Mouse (Mus musculus) forelimb bud, embryonic 11.5 days (tissue): ENCODE measurements around the gene Lrrc34.
A peak's percentile ranks its signal among the peaks of the same experiment; 100 is the strongest.

ENCODE experiments used
- DNase-seq: peaks from one replicate; pipeline ENCODE4 v3.0.0-alpha.2; 2012; ENCODE audit warnings: low read depth, low spot score

The Lrrc34 gene

DNA sequence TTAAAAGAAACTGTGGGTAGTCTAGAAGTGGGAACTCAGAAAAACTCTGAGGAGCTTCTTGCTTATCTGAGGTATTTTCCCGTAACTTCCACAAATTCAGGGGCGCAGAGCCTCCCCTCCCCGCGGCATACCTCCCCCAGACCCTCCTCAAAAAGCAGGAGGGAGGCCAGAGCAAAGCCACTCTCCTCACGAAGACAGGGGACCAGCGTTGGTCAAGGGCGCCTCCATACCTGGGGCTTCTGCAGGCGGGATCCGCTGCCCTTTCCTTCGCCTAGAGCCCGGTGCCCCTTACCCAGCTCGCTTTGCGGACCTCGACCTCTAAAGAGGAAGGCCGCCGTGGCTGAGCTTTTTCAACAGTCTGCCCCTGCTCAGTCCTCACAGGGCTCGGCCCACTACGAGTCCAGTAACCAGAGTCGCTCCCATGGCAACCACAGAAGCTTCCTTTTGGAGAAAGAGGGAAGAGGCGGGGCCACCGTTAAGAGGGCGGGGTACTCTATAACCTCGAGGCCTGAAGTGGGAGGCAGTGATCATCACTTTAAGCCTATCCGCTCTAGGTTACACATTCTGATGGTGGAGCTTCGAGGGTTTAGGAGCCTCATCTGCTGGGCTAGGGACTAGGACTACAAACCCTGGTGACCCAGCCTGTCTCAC, at the start of gene Lrrc34:
Gene Lrrc34, minus strand, starts transcription at position 430 of the 651 bp plus-strand sequence.
- DNase-seq, result peak; percentile 72

DNA sequence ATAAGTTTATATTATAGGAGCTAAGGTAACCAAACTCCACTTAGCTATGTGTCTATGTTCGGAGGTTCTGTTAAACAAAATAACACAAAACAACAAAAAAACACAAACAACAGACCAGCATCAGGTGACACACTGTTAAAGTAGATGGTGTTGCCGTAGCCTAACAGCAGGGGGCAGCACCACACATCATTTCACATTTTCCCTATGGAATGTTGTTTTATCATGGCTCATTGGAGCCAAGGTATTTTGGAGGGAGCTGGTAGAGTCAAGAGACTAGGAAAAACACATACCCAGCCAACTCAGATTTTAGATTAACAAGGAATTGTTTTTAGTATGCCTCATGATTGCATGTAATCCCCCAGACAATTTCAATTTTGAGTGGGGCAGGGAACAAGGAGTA, 48.7 kb upstream of the Lrrc34 start:
- peak; percentile 76 for DNase-seq

DNA sequence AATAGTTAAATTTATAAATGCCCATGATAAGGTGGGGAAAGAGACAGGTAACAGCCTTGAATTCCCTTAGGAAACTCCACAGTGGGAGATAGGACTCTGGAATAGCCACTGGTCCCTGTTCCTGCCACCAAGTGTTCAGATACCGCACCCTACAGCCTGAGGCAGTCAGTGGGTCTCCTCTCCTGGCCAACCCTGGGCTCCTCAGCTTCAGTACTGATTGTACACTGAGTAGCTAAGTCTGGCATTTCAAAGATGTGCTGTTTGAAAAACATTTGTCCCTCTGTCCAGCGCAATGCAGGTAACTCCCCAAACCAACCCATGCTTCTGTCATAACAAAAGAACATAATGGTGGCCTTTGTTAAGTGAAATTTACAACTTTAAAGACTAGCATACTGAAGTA, 48.0 kb upstream of the Lrrc34 start:
- DNase-seq, result no peak

DNA sequence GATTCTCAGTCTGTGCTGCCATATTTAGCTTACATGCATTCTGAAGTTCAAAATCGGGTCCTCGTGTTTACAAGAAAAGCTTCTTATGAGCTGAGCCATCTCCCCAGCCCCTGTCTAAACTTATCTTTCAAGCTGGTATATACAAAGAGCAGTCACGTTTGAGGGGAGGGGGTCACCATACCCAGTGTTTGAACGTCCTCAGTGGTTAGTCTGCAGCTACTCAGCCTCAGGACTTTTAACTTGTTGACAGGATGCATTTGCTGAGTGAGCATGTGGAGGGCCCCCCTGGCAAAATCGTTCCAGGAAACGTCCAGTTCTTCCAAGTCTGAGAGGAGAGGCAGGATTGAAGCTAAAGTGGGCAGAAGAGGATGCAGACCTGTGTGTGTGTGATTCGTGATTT, 43.3 kb upstream of the Lrrc34 start:
- DNase-seq, result no peak

DNA sequence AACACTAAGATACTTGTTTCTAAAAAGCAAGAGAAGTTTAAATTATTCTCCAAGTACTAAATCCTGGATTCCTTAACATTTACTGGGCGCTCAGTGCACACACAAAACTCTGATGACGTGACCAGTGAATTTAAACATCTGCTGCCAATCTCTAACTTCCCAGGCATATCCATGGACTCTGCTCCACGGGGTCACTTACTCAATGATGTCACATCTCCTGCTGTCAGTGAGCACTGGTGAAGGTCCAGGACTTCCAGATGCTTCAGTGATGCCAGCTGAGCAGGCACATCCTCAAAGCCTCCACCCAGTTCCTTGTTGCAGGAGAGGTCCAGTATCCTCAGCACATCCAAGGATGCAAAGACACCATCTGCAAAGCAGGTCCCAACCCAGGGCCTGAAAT, 39.5 kb upstream of the Lrrc34 start:
- DNase-seq, result no peak

DNA sequence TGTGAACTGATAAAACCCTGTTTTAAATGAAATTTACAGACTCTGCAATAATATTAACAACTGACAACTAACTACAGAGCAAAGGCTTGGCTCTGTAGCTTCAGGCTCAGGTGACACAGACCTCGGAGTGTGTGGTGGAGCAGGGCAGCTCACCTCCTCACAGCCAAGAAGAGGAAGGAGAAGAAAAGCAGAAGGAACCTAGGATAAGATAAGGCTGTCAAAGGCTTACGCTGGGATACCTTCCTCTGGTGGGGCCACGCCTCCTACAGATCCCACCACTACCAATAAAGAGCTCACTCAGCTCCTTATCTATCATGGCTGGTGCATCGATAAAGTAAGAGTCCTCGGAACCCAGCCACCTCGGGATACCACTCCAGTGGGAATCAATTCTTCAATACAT, 35.5 kb upstream of the Lrrc34 start:
- DNase-seq, result no peak

DNA sequence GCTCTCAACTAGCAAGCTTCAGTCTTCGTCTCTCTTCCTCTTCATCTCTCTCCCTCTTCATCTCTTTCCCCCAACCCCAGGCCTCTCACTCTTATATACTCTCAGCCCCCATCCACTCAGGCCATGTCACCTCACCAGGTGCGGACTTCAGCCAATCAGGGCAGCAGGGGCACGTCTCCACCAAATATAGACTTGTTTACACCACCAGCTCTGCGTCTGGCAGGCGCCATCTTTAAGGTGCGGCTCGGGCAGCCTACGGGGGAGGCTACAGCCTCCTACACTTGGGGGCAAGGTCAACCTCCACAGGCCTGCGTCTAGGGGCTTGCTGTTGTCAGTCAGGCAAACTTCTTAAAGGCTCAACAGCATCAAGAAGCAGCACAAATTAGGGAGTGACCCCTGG, 10.8 kb upstream of the Lrrc34 start:
- DNase-seq, result no peak

DNA sequence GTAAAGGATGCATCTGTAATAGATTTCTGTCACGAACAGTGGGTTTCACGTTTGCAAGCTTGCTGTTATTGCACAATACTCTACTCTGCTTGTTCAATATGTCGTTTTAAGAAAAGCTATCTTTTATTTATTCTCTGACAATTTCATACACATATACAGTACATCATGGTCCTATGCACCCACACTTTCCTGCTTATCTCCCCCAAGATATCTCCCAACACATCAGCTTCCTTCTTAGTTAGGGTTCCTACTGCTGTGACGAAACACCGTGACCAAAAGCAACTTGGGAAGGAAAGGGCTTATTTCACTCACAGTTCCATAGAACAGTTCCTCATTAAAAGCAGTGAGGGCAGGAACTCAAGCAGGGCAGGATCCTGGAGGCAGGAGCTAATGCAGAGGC, 8.3 kb upstream of the Lrrc34 start:
- DNase-seq, result no peak

DNA sequence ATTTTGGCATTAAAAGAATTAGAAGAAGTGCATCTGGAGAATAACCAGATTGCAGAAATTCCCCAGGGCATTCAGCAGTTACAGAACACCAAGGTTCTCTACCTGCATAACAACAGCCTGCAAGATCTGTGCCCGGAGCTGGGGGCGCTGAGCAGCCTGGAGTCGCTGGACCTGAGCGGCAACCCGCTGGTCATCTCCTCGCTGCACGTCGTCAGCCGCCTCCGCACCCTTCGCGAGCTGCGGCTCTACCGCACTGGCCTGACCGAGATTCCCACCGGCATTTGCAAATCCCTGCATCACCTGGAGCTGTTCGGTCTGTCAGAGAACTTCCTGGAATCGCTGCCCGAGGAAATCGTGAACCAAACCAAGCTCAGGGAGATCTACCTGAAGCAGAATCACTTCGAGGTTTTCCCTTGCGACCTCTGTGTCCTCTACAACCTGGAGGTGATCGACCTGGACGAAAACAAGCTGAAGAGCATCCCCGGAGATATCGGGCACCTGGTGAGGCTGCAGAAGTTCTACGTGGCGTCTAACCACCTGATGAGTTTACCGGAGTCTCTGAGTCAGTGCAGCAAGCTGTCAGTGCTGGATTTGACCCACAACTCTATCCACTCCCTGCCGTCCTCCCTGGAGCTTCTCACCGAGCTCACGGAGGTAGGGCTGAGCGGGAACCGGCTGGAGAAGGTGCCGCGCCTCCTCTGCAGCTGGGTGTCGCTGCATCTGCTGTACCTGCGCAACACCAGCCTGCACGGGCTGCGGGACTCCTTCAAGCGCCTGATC, 2.6 kb upstream of the Lrrc34 start:
- DNase-seq, result peak; percentile 20

DNA sequence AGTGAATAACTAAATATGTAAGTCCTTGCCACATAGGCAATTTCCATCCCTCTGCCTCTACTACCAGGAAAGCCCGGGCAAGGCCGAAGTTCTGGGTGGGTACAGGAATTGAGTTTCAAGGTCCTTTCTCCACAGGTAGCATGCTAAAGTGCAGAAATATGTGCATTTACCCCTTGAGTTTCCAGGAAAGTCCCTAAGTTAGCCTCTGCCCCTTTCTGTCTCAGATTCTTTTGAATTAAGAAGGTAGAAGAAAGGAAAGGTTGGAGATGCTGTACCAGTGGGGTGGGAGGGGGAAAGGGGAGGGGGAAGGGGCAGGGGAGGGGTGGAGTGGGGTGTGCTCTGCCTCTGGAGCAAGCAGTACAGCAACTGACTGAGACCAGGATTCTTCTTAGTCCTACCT, 797 bp upstream of the Lrrc34 start:
- DNase-seq, result no peak

DNA sequence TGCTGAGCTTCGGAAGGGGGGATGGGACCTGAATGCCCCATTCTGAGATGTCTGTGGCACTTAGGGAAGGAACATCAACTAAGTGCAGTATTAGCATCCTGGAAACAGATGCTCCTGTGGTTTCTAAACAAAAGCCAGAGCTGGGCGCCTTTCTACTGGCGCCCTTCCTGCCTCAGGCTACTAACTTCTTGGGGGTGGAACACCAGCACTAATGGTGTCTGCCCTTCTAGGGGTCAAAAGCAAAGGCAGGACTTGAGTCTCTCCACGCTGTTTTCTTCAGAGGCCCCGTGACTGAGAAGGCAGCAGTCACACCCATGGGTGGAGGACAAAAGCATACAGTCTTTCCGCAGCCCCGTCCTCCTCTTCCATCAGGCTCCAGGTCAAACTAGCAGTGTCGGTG, 908 bp downstream of the Lrrc34 start:
- DNase-seq, result no peak

DNA sequence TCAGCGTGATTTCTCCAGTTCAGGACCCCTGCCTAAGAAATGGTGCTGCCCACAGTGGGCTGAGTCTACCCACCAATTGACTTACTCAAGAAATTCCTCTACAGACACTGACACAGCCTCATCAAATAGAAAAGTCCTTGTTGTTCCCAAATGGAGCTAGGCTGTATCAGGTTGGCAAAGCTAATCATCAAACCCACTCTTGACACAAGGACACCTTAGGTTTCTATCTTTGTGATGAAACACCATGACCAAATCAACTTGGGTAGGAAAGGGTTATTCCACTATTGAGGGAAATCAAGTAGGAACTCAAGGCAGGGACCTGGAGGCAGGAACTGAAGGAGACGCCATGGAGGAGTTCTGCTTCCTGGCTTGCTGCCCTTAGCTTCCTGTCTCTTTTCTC, 3.5 kb downstream of the Lrrc34 start, which contains the start of gene Lrriq4:
Gene Lrriq4, plus strand, starts transcription at position 301 of the 400 bp plus-strand sequence.
- DNase-seq, result no peak

DNA sequence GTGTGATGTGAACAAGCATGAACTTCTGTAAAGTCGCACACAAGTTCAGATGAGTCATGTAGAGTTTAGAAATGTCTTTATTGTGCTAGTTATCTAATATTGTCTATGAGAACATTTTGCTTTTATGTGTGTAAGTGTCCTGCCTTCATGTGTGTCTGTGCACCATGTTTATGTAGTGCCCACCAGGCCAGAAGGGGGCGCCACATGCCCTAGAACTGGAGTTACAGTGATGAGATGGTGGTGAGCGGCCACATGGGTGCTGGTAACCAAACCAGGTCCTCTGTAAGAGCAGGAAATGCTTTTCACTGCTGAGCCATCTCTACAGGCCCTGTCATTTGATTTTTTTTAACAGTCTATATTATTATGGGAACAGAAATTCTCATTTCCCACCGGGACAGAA, 12.0 kb downstream of the Lrrc34 start:
- no peak for DNase-seq

DNA sequence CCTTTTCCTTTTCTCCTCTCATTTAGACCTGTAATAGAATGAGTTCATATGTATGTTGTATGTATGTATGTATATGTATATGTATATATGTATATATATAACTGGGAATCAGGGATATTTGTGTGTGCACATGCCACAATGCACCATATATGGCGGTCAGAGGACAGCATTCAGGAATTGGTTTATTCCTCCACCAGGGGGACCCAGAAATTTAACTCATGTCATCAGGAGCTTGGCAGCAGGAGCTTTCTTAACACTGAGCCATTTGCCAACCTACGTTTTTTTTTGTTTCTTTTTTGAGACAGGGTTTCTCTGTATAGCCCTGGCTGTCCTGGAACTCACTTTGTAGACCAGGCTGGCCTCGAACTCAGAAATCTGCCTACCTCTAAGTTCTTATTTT, 14.0 kb downstream of the Lrrc34 start:
- DNase-seq, result no peak

DNA sequence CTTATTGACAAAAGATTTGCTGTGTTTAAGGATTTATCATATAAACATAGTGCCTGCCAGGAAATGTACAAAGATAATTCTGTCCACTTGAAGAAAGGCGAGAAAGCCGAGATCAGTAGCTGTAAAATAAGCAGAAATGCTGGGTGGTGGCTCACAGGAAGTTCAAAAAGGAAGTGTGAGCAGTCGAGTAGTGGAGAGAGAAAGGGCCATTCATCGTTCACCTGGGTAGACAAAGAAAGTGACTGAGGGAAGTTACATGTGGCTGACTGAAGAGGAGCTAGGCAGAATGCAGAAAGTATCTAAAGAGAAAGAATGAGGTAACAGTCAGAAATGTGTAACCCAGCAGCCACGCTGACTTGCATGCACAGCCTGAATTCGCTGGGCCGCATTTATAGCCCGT, 27.5 kb downstream of the Lrrc34 start:
- no peak for DNase-seq

DNA sequence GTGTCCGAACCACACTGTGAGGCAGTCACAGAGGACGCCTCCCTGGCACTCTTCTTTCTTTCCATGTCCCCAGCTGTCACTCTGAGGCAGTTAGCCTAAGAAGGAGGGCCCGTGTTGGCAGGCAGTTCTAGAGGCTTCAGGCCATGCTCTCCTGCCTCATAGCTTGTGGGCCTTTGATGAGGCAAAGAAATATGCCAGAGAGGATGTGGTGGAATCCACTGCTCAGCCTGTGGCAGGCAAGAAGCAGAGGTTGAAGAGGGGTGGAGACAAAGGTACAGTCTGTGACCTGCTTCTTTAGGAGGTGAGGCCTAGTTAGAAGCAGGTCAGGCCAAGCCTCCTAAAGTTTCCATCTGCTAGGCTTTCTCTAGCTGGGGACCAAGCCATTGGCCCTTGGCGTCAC, 36.7 kb downstream of the Lrrc34 start:
- no peak for DNase-seq

DNA sequence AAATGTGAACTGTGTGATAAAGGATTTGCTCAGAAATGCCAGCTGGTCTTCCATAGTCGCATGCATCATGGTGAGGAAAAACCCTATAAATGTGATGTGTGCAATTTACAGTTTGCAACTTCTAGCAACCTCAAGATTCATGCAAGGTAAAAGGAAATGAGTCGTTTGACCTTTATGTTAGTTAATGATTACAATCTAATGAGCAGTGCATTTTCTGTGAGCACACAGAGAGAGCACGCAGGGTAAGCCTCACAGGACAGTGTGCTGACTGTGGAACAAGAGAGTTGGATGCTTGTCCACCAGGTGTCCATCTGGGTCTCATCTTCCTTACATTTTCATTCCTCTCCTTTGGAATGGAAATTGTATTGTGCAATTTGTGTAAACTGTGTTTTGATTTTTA, 38.7 kb downstream of the Lrrc34 start:
- DNase-seq, result no peak

DNA sequence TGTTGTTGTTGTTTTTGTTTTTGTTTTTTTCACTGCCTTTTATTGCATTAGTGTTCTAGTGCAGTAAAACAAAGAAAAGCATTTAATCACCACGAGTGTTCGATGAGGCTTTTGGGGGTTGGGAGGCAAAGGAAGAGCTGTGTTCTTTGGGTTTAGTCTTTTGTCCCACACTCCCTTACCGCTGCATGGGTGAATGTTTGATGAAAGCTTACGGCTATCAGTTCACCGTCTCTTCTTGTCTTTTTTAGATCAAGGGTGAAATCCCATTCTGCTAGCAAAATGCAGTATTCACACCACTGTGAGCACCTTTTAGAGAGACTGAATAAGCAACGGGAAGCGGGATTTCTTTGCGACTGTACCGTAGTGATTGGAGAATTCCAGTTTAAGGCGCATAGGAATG, 44.4 kb downstream of the Lrrc34 start:
- no peak for DNase-seq

DNA sequence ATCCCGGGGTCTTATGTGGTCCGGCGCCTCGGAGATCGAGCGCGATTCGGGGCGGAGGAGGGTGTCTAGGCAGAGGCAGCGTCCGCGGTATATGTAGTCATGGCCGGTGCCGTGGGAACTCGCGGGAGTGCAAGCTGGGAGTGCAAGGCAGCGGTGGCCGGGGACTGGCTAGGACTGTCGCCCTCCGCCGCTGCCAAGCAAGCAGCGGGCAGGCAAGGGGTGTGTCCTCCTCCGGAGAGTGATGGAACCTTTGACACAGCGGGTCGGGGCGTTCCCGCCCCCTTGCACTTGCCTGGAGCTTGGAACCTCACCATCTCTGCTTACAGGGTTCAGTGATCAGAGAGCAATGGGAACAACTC, 45.0 kb downstream of the Lrrc34 start:
- peak; percentile 57 for DNase-seq

DNA sequence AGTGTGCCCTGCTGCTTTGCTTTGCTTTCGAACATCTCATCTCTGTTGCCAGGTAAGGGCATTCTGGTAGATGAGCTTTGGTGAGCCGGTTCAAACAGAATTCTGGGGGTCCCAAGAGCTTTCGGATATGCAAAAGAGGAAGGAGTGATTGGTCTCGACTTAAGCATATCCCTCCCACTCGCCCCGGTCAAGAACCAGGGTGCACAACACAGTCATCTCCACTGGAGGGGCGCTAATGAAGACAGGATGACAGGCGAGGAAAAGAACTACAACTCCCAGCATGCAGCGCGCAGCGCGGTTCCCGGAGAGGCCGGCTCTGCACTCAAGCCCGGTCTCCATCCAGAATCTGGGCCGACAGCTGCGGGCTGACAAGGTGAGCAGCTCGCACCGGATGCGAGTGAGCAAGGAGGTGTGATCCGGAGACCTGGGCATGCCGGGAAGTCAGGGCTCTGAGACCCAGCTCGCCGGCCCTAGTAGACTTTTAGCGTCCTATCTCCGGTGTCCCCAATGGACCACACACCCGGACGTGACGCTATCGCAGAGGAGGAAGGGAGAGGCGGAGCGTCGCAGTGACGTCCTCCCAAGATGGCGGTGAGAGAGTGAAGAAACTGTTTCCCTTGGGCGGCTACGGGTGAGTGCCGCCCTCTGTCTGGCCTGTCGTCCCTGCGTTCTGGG, 45.5 kb downstream of the Lrrc34 start, which contains the start of gene Mynn:
Gene Mynn, plus strand, starts transcription at position 1 of the 675 bp plus-strand sequence.
- DNase-seq, result peak; percentile 98

DNA sequence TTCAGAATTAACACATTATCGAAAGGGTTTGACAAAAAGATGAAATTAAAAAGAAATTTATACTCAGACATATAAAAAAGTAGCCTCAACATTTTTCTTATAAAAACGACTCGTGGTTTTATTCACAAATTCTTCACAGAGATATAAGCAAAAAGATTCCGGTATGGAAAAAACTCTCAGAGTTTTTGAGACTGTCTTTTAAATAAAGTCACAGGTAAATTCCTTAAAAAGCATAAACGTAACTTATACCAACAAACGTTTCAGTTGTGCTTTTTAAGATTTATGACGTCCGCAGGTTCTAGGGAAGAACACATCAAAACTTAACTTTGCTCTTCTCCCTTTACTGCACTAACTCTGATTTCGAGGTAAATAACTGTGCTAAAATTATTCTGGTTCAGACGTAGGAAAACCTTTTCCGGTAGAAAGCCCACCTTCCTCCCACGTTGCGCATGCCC, 46.0 kb downstream of the Lrrc34 start:
- DNase-seq, result no peak

DNA sequence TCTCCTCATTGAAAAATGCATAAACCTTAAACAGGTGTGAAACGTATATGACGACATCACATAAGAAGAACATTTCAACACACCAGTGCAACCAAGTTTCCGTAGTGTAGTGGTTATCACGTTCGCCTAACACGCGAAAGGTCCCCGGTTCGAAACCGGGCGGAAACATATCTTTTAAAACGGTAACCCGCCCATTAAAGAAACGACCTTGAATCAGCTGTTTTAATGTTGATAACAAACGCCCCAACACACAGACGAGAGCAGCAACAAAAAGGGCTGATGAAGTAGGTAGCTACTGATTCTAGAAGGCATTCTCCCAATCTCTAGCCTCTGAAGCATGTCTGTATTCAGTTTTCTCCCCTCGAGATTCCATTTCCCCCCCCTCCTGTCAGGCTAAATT, 46.5 kb downstream of the Lrrc34 start:
- DNase-seq, result peak; percentile 91

DNA sequence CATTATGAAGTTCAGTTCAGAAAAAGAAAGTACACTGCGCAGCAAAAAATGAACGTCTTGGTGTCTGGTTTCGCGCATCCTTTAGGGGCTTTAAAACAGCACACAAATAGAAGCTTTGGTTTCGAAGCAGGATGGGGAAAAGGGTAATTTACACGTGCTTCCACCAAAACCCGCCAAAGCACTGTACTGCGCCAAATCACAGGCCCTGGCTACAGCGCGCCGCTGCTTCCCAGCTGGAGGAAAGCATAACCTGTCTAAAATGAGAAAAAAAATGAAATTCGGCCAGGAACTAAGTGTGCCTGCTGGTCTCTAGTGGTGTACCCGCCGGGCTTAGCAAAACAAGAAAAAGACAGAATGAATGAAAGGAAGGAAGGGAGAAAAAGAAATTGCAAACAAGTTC, 47.0 kb downstream of the Lrrc34 start:
- no peak for DNase-seq
